Mouse (Mus musculus): ENCODE results near the gene Rpl39l. TPM values are rescaled to one million over a fixed set of nuclear protein-coding genes. Genes with fewer than 3 reads are reported as not detected.

Rpl39l gene
- total RNA-seq (2012; rRNA removed), result 98.2 and 138 TPM in 2 replicates

DNA sequence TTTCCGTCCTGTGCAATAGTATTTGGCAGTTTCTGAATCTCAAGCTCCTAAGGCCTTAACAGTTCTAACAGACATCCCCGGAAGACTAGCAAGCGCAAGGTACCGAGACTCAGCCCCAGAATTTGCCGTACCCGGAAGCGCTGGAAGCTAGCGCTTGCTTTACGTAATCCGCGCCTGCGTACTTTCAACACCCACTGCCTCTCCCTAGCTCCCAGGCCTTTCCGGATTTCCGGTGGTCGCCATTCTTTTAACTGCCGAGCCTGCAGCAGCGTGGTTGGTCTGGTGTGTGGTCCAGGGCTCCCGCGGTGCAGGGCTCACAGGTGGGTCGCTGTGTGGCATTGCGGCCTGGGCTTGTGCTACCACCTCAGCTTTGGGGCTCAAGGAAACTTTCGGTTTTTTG is at the start of gene Rpl39l:
Gene Rpl39l (plus strand): TSS at position 222 of the 400 bp plus-strand sequence.
- Histone ChIP-seq H3K9me3 (ENCODE audit: control insufficient read depth, insufficient read depth, low read depth, low read length) (peaks cover 12% of the 10 kb centered on the region), H3K27ac (ENCODE audit: insufficient read depth, low read depth, low read length, poor library complexity, severe bottlenecking) (0 out of 2 replicates have a peak within 1 kb of the TSS, but pooled peaks have one; percentile 25), H3K9ac (ENCODE audit: insufficient read depth, low read depth, low read length, poor library complexity, severe bottlenecking) (peak within 1 kb of the TSS; percentile 69), H3K4me3 (ENCODE audit: insufficient read depth in 1 of 2, low read depth in 1 of 2, low read length in 2 of 2, poor library complexity in 1 of 2, severe bottlenecking in 1 of 2) (peak within 1 kb of the TSS; percentile 37 to 66), H3K36me3 (ENCODE audit: control insufficient read depth, insufficient read depth, low read length, poor library complexity, severe bottlenecking) (no peaks in the 10 kb centered on the region), H3K4me1 (ENCODE audit: control insufficient read depth in 2 of 2, insufficient read depth in 2 of 2, low read length in 2 of 2, poor library complexity in 1 of 2) (no peaks in the 10 kb centered on the region)
- no peak for DNase-seq (ENCODE audit: low read depth, low spot score)
- TF ChIP-seq CHD2 (IDR thresholded peaks at IDR 0.05; ENCODE audit: low read depth, low read length), result no peak
- no peak for TF ChIP-seq HCFC1 (IDR thresholded peaks at IDR 0.05; ENCODE audit: borderline replicate concordance, insufficient read depth, low read length)
- TF ChIP-seq MAFK (IDR thresholded peaks at IDR 0.05; ENCODE audit: insufficient read depth, low read depth, low read length), result no peak
- in situ Hi-C loops (cut with MboI; ENCODE audit: low sequenced_read_pairs in 2 of 2, unreplicated experiment in 2 of 2), result no loop called here

DNA sequence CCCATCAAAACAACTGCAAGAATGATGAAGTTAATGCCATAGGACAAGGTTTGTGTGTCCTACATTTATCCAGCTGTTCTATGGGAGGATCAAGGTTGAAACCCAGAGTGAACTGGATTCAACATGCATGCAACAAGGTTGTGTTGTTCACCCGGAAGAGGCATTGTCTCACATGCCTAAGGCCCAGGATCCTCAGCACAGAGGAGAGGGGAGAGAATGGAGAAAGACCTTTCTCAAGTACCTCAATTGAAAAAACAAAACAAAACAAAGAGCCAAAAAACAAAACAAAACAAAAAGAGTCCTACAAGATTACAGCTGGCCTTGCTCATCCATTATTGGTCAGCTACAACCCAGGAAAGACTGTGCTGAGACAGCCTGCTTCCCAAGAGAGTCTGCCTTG is 42.4 kb upstream of the Rpl39l start:
- in situ Hi-C loops (cut with MboI; ENCODE audit: low sequenced_read_pairs in 2 of 2, unreplicated experiment in 2 of 2), result no loop called here

DNA sequence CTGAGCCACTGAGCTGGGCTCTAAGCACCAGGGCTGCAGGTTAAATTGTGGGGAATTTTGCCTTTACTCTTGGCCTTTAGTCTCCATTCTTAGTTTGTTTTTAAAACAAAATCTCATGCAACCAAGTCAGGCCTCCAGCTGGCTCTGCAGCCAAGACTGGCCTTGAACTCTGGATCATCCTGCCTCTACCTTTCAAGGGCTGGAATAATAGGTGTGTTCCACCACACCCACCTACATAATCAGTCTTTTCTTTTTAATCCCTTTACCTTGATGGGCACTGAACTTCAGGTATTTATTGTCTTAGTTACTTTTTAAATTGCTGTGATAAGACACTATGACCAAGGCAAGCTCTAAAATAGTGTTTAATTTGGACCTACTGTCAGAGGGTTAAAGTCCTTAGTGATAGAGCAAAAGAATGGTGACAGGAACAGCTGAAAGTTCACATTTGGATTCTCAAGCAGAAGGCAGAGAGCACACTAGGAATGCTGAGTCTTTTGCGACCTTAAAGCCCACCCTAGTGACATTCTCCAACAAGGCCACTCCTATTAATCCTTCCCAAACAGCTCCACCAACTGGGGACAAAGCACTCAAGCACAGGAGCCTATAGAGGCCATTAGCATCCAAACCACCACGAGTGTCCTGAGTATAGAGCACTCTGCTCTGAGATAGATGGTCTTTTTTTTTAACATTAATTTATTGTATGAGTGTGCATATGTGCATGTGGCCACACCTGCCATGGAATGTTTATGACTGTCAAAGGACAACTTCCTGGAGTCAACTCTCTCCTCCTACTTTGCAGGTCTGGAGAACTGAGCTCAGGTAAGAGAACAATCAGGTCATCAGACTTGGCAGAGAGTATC is 40.7 kb upstream of the Rpl39l start:
- TF ChIP-seq MAFK (IDR thresholded peaks at IDR 0.05; ENCODE audit: insufficient read depth, low read depth, low read length), result no peak
- TF ChIP-seq ZC3H11A (IDR thresholded peaks at IDR 0.05; ENCODE audit: borderline replicate concordance, low read depth, low read length), result no peak
- TF ChIP-seq HCFC1 (IDR thresholded peaks at IDR 0.05; ENCODE audit: borderline replicate concordance, insufficient read depth, low read length), result no peak
- no peak for TF ChIP-seq ZNF384 (IDR thresholded peaks at IDR 0.05; ENCODE audit: low read depth, low read length)
- TF ChIP-seq CHD2 (IDR thresholded peaks at IDR 0.05; ENCODE audit: low read depth, low read length), result no peak
- Histone ChIP-seq H3K27ac (ENCODE audit: insufficient read depth, low read depth, low read length, poor library complexity, severe bottlenecking) (no peak overlapping the region), H3K4me1 (ENCODE audit: control insufficient read depth in 2 of 2, insufficient read depth in 2 of 2, low read length in 2 of 2, poor library complexity in 1 of 2) (no peaks in the 10 kb centered on the region), H3K4me3 (ENCODE audit: insufficient read depth in 1 of 2, low read depth in 1 of 2, low read length in 2 of 2, poor library complexity in 1 of 2, severe bottlenecking in 1 of 2) (no peak overlapping the region), H3K36me3 (ENCODE audit: control insufficient read depth, insufficient read depth, low read length, poor library complexity, severe bottlenecking) (no peaks in the 10 kb centered on the region), H3K9me3 (ENCODE audit: control insufficient read depth, insufficient read depth, low read depth, low read length) (no peaks in the 10 kb centered on the region), H3K9ac (ENCODE audit: insufficient read depth, low read depth, low read length, poor library complexity, severe bottlenecking) (no peak overlapping the region)
- in situ Hi-C loops (cut with MboI; ENCODE audit: low sequenced_read_pairs in 2 of 2, unreplicated experiment in 2 of 2), result no loop called here
- no peak for DNase-seq (ENCODE audit: low read depth, low spot score)

More for the DNA sequence above, 42.4 kb upstream of the Rpl39l start:
- Histone ChIP-seq H3K4me1 (ENCODE audit: control insufficient read depth in 2 of 2, insufficient read depth in 2 of 2, low read length in 2 of 2, poor library complexity in 1 of 2) (no peaks in the 10 kb centered on the region), H3K9me3 (ENCODE audit: control insufficient read depth, insufficient read depth, low read depth, low read length) (no peaks in the 10 kb centered on the region), H3K4me3 (ENCODE audit: insufficient read depth in 1 of 2, low read depth in 1 of 2, low read length in 2 of 2, poor library complexity in 1 of 2, severe bottlenecking in 1 of 2) (no peak overlapping the region), H3K27ac (ENCODE audit: insufficient read depth, low read depth, low read length, poor library complexity, severe bottlenecking) (no peak overlapping the region), H3K9ac (ENCODE audit: insufficient read depth, low read depth, low read length, poor library complexity, severe bottlenecking) (no peak overlapping the region), H3K36me3 (ENCODE audit: control insufficient read depth, insufficient read depth, low read length, poor library complexity, severe bottlenecking) (no peaks in the 10 kb centered on the region)
- no peak for TF ChIP-seq MAFK (IDR thresholded peaks at IDR 0.05; ENCODE audit: insufficient read depth, low read depth, low read length)
- TF ChIP-seq CHD2 (IDR thresholded peaks at IDR 0.05; ENCODE audit: low read depth, low read length), result no peak
- no peak for TF ChIP-seq ZNF384 (IDR thresholded peaks at IDR 0.05; ENCODE audit: low read depth, low read length)
- TF ChIP-seq HCFC1 (IDR thresholded peaks at IDR 0.05; ENCODE audit: borderline replicate concordance, insufficient read depth, low read length), result no peak
- no peak for TF ChIP-seq ZC3H11A (IDR thresholded peaks at IDR 0.05; ENCODE audit: borderline replicate concordance, low read depth, low read length)
- DNase-seq (ENCODE audit: low read depth, low spot score), result peak; percentile 13

DNA sequence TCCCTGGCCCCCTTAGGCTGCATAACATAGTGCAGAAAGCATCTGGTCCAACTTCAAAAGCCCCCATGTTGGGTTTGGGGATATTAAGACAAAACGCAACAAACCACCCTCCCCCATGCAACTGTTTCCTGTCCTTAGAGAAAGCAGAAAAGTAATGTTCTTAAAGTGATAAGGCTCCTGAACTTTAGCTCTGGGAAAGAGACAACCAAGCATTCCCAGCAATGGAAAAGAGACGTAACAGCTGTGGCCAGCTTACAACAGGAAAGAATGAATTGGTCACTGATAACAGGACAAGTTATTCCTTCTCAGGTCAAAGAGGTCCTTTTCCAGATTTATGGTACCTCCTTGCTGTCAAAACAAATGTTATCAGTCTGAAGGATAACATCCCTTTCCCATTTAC is 26.9 kb upstream of the Rpl39l start:
- Histone ChIP-seq H3K36me3 (ENCODE audit: control insufficient read depth, insufficient read depth, low read length, poor library complexity, severe bottlenecking) (no peaks in the 10 kb centered on the region), H3K4me1 (ENCODE audit: control insufficient read depth in 2 of 2, insufficient read depth in 2 of 2, low read length in 2 of 2, poor library complexity in 1 of 2) (no peaks in the 10 kb centered on the region), H3K9me3 (ENCODE audit: control insufficient read depth, insufficient read depth, low read depth, low read length) (no peaks in the 10 kb centered on the region), H3K27ac (ENCODE audit: insufficient read depth, low read depth, low read length, poor library complexity, severe bottlenecking) (no peak overlapping the region), H3K9ac (ENCODE audit: insufficient read depth, low read depth, low read length, poor library complexity, severe bottlenecking) (no peak overlapping the region), H3K4me3 (ENCODE audit: insufficient read depth in 1 of 2, low read depth in 1 of 2, low read length in 2 of 2, poor library complexity in 1 of 2, severe bottlenecking in 1 of 2) (no peak overlapping the region)
- TF ChIP-seq ZNF384 (IDR thresholded peaks at IDR 0.05; ENCODE audit: low read depth, low read length) (no peak), ZC3H11A (IDR thresholded peaks at IDR 0.05; ENCODE audit: borderline replicate concordance, low read depth, low read length) (no peak), HCFC1 (IDR thresholded peaks at IDR 0.05; ENCODE audit: borderline replicate concordance, insufficient read depth, low read length) (no peak), CHD2 (IDR thresholded peaks at IDR 0.05; ENCODE audit: low read depth, low read length) (no peak), MAFK (IDR thresholded peaks at IDR 0.05; ENCODE audit: insufficient read depth, low read depth, low read length) (no peak)
- in situ Hi-C loops (cut with MboI; ENCODE audit: low sequenced_read_pairs in 2 of 2, unreplicated experiment in 2 of 2), result no loop called here
- DNase-seq (ENCODE audit: low read depth, low spot score), result no peak
